Mouse (Mus musculus) left cerebral cortex, adult 18-20 months (tissue): ENCODE measurements around the gene Cpxm2. TPM values are rescaled to one million over a fixed set of nuclear protein-coding genes. Genes with fewer than 3 reads are reported as not detected.

Source experiments
- DNase-seq, 2 experiments: peaks; one replicate each; pipeline ENCODE4 v3.0.0; 2021 to 2022; ENCODE audit warnings: low spot score in 2 of 2, mixed read lengths in 1 of 2
- total RNA-seq, 2 experiments: library from RNA; stranded (reverse); gene quantifications; 2 replicates each; pipeline ENCODE4 v1.2.3; 2021

Gene Cpxm2
- total RNA-seq, 2 experiments from 2014 or later = 3.0 to 5.4 TPM

DNA sequence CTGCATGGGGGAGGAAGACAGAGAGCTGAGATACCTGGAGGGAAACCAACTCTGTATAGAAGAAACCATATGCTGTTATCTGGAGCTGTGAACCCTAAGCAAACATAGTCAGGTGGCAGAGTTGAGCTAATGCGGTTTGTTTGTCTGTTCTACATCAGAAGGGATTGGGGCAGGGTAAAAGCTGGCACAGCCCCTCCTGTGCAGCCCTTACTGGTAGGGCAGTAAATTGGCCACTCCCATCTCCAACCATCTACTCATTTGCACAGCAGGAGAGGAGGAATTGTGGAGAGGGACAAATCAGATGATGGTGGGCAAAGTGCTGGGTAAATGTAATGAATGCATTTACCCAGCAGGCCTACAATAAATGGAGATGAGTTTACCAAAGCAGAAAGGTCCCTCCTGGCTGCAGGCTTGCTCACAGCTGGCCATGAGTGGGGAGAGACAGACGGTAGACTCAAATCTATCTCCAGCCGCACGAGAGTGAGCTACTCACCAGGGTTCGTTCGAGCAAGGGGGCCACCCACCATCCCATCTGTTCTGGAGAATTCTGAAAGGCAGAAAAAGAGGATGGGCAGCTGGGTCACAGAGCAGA lies 122.5 kb downstream of the Cpxm2 start:
- peak; percentile 9 to 27 for DNase-seq

DNA sequence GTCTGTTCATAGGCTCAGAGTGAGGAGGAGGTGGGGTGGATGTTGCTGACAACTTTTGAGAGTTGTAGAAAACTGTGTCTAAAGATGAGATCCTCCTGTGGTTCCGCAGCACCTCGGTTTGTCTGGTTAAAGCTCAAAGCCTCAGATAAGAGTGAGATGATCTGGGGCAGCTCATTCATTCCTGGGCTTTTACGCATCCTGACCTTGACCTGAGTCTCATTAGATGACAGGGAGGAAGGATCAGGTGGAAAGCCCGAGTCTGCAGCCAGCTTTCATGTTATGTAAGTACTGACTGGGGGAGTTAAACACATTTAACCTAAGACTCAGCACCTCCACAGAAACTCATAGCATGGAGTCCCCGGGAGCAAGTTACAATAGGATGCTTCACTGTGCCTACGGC lies 127.9 kb downstream of the Cpxm2 start:
- no peak for DNase-seq

DNA sequence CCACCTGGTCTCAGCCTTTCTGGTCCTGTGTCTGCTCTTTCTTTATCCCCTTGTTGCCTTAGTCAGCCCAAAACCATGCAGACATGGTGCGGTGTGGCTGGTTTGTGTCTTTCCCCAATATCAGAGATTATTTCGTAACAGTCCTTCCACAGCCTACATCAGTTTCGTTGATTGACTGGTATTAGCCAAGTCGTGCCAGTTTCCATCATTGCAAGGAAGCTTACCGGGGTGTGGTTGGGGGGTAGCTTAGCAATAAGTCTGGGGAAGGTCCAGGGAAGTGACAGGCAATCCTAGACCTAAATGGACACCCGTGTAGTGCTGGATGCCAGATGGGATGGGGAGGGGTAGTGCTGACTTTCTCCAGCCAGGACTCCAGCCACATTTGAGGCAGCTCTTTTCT lies 128.9 kb downstream of the Cpxm2 start:
- DNase-seq = no peak

DNA sequence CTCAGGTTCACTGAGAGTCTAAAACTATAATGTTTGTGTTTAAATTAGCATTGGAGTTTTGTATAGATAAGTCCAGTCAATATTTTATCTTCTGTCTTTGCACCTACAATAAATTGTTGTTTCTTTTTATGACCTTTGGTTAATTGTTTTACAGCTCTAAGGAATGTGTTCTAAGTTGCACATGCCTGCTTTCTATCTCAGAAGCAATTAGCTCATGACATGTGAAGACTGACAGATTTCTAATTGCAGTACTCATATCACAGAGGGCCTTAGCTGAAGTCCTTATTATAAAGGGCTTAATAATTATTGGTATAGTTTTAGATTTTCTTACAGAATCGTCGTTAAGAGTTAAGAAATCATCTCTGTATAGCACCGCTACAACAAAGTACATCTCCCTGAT lies 138.6 kb downstream of the Cpxm2 start:
- no peak for DNase-seq

DNA sequence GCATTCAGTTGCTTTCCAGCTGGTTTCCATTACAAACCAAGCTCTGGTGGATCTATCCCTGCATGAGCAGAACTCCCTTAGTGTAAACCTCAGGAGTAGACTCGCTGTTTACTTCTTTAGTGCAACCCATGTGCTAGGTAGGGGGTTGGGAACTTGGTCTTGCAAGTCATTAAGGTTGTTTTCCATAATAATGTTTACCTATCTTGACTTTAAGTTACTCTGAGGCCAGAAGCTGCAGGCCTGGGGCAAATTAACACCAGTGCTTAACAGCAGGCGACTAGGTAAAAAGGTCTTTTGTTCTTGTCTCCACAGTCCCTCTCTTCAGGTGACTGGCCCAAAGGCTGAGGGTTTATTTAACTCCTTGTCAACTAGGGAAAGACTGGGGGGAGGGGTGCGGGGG lies 139.3 kb downstream of the Cpxm2 start:
- DNase-seq = no peak

DNA sequence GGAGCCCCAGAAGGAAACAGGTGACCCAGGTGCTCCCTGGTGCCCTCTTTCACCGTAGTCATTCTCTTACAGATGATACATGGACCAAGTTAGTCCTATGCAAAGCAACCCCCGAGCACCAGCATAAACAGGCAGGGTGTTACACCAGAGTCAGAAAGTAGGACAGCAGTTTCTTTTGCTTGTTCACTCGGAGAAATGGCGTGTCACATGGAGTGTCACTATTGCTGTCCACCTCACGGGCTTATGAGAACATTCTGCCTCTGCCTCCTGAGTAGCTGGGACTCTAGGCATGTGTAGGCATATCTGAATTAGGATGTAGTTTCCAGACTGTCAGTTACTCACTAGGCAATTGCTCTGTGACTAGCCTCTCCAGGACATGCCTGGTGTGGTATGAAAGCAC lies 140.6 kb downstream of the Cpxm2 start:
- DNase-seq = no peak

DNA sequence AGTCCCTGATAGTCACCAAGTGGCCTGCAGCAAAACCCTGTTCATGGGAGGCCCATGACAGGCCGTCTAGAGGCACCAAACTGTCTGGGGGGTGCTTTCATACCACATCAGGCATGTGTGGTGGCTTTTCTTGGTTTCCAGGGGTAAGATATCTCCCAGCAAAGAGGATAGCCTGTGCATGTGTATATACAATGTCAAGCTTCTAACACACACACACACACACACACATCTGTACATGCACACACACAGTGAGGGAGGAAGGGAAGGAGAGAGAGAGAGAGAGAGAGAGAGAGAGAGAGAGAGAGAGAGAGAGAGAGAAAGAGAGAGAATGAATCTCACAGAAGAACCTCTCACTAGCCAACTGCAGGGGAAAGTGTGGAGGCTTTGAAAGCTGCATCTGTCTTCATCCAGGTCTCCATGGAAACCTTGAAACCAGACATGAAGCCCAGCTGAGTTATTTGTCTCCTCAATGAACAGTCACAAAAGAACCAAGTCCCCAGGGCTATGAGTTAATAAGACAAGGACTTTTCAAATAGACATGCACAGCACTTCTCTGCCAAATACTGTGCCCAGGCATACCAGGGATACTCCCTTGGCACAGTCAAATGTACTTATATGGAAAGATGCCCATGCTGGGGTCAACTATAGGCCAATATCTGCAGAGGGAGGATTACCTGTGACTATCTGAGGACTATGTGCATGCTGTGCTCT lies 141.4 kb downstream of the Cpxm2 start:
- no peak for DNase-seq

DNA sequence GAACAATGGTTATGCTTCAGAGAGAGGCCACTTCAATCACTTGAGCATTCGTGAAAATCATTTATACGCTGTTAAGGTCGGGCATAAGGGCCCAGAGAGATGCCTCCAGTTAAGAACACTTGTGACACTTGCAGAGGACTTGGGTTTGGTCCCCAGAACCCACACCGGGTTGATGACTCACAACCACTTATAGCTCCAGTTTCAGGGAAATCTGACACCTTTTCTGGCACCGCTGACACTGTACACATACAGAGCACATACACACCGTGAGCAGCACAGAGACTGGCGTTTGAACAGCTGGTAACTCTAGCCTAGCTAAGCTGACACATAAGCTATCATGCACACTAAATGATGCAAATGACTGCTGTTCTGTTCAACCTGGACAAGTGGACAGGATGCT lies 145.5 kb downstream of the Cpxm2 start:
- DNase-seq = no peak

DNA sequence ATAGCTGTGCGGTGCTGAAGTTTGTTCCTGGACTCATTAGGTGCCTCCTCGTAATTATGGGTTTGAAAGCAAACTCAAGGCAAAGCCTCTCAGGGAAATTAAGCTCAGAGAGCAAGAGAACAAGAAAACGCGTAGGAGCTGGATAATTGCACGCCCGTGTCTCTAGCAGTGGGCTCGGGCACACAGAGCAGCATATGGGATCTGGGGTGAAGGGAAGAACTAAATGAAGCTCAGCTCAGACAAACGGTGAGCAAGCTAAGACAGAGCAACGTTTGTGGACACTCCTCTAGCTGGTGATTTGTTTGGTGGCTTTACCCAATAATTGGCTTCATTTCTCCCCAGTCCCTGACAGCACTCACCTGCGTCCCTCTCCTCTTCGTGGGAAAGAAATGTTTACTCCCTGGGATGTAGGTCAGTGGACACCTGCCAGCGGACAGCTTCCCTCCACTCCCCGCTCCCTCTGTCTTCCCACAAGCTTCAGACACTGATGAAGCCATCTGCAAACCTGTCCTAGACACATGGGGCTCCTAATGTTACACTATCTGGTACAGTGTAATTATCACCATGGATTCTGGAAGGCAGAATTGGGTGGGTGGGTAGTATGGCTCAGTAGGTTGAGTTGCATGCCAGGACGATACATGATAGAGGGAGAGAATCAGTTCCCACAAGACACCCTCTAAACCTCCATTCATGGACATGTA lies 148.4 kb downstream of the Cpxm2 start:
- peak in 1 of 2 experiments; percentile 44 for DNase-seq

DNA sequence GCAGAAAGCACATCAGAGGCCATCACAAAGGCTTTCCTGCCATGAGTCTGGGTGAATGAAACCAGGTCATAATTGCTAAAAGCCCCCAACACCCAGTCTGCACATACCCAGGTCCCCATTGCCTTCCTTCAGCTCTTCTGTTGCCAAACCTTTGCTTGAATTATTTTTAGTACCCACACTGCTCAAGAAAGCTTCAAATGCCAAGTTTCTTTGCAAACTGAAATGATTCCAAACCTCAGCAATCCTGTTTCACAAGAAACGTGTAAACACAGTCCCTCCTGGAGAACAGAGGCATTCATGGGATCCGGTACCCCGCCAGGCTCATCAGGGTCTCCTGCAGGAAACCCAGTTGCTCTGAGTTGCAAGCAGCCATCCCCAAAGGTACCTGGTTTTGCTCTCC lies 161.7 kb downstream of the Cpxm2 start:
- no peak for DNase-seq

DNA sequence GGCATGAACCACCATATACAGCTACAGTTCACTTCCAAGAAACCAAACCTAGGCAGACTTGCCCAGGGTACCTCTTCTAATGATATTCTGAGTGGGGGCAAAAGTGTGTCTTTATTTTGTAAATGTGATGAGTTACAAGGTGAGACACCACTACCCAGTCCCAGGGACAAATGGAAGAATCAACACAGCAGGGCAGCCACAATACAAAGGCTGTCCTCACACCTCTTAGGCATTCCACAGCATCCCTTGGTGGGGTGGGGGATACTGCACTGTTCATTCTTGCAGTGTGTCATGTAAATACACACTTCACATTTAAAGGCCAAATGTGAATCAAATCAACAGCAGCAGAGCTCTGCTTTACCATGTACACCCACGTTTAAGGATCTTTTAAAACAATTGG lies 162.3 kb downstream of the Cpxm2 start:
- DNase-seq = no peak

DNA sequence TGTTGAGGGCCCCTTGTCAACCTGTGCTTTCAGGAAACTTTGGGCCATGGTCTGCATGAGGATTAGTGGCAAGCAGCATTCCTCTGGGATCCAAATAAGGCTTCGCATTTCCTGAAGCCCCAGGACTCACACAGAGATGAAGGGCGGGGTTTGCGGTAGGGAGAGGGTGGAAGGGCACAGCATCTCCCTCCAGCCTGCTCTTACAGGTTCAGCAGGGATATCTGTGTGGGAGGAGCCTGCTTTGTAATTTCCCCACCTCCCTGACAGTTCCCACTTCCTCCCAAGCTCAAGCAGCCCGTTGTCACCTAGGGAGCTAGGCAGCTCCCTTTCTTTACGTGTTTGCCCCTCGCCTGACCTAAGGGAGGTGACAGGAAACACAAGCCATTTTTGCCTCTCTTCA lies 165.5 kb downstream of the Cpxm2 start:
- no peak for DNase-seq

Other genes starting within 250 kb of the Cpxm2 start
- gene Gpr26, start 188.3 kb downstream of the Cpxm2 start, total RNA-seq = 100 to 1,000 TPM in 1 of 2 experiments, 10 to 100 TPM in 1; 91.1 to 111 TPM
- gene Chst15, start 162.5 kb upstream of the Cpxm2 start, total RNA-seq = 10 to 100 TPM; 38.5 to 39.6 TPM